Mouse (Mus musculus) liver, postnatal 0 days (tissue): Measurements from ENCODE around the gene C4b.

Experiments used
- CTCF ChIP-seq: sonication (generic); IDR thresholded peaks from 2 replicates; pipeline ENCODE4 v1.5.1; 2016; ENCODE audit warnings: antibody characterized with exemption, low read depth
- EP300 ChIP-seq: IDR thresholded peaks from 2 replicates; pipeline ENCODE4 v1.6.1; 2016; ENCODE audit warnings: antibody characterized with exemption, low read depth, mild to moderate bottlenecking

DNA sequence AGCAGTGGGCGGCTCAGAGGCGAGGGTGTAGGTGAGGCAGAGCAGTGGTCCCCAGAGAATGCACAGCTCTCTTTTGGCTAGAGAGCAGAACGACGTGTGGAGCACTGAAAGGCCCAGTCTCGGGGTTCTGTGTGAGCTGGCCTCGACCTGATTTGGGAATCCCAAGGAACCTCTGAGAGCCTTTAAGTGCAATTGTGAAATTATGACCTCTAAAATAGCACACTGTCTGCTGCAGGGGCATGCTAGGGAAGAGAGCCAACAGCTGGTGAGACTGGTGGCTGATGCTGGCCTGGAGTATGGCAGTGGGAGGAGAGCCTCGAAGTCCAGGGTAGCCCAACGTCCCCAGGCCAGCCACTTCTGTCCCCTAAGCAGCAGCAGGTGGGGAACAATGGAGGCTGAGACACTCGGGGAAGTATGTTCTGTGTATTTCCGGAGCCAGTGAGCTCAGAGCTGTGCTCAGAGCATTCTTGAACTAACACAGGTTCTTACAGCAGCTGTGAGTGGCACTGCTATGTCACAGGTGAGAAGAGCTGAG lies 59.9 kb downstream of the C4b start:
- TF ChIP-seq CTCF (no peak), EP300 (no peak)
